Mouse (Mus musculus): Measurements from ENCODE around the gene Commd8. TPM values are rescaled to one million over a fixed set of nuclear protein-coding genes. Genes with fewer than 3 reads are reported as not detected.
"Not testable (repeated sequence)": the region's sequence is repeated elsewhere in the genome, so short reads cannot be mapped to it uniquely, and the experiment has no call there.

Gene Commd8
- polyA plus RNA-seq, 1 experiment from 2014 or later: 109 TPM

GRCm38 (mm10) chr5:72162855-72163254 lies 5.1 kb downstream of the Commd8 start:
- H3K36me3 ChIP-seq (ENCODE audit: insufficient read depth, low read length): peaks cover 19% of the 10 kb centered on the region

GRCm38 (mm10) chr5:72160781-72161485 lies 7.1 kb downstream of the Commd8 start:
- Histone ChIP-seq H3K9me3 (ENCODE audit: low read length) (no peaks in the 10 kb centered on the region), H3K27ac (ENCODE audit: low read length) (no peak overlapping the region), H3K4me3 (ENCODE audit: low read depth, low read length) (no peak overlapping the region), H3K27me3 (replicated peaks; ENCODE audit: insufficient read depth, low read length) (no peaks in the 10 kb centered on the region), H3K36me3 (ENCODE audit: insufficient read depth, low read length) (peaks cover 19% of the 10 kb centered on the region), H3K9ac (replicated peaks; ENCODE audit: low read depth) (no peak overlapping the region), H3K4me1 (ENCODE audit: insufficient read depth, low read depth, low read length) (no peaks in the 10 kb centered on the region), H3K4me2 (replicated peaks; ENCODE audit: low read depth, low read length) (no peak overlapping the region)
- 82% methylated on average over 11 of the region's 11 CpGs for WGBS
- DNase-seq (ENCODE audit: low spot score) (no peak), ATAC-seq (no peak)
- no peak for TF ChIP-seq EP300 (IDR thresholded peaks at IDR 0.05)

More at GRCm38 (mm10) chr5:72162855-72163254, 5.1 kb downstream of the Commd8 start:
- Histone ChIP-seq H3K4me2 (replicated peaks; ENCODE audit: low read depth, low read length) (no peak overlapping the region), H3K4me3 (ENCODE audit: low read depth, low read length) (no peak overlapping the region), H3K9me3 (ENCODE audit: low read length) (no peaks in the 10 kb centered on the region), H3K9ac (replicated peaks; ENCODE audit: low read depth) (no peak overlapping the region), H3K27ac (ENCODE audit: low read length) (no peak overlapping the region), H3K4me1 (ENCODE audit: insufficient read depth, low read depth, low read length) (no peaks in the 10 kb centered on the region; the same call in 1 of the 2 replicates), H3K27me3 (replicated peaks; ENCODE audit: insufficient read depth, low read length) (no peaks in the 10 kb centered on the region)
- no peak for DNase-seq (ENCODE audit: low spot score)
- no peak for TF ChIP-seq CTCF (IDR thresholded peaks at IDR 0.05)
- no peak for TF ChIP-seq EP300 (IDR thresholded peaks at IDR 0.05)
- 84% methylated on average over 5 of the region's 5 CpGs for whole genome bisulfite sequencing
- no peak for ATAC-seq

- TF ChIP-seq EP300 (IDR thresholded peaks at IDR 0.05): peak; percentile 63
- no peak for TF ChIP-seq CTCF (IDR thresholded peaks at IDR 0.05)
- WGBS: 35% methylated on average over 6 of the region's 6 CpGs
- Histone ChIP-seq H3K4me1 (ENCODE audit: insufficient read depth, low read depth, low read length) (no peaks in the 10 kb centered on the region), H3K27ac (ENCODE audit: low read length) (no peak overlapping the region), H3K9ac (replicated peaks; ENCODE audit: low read depth) (no peak overlapping the region), H3K36me3 (ENCODE audit: insufficient read depth, low read length) (peaks cover 19% of the 10 kb centered on the region; the same call in 1 of the 2 replicates), H3K9me3 (ENCODE audit: low read length) (no peaks in the 10 kb centered on the region), H3K4me3 (ENCODE audit: low read depth, low read length) (no peak overlapping the region), H3K27me3 (replicated peaks; ENCODE audit: insufficient read depth, low read length) (no peaks in the 10 kb centered on the region), H3K4me2 (replicated peaks; ENCODE audit: low read depth, low read length) (no peak overlapping the region)
- ATAC-seq: peak; percentile 58
- peak; percentile 21 for DNase-seq (ENCODE audit: low spot score)
These were observed 8.5 kb downstream of the Commd8 start for GRCm38 (mm10) chr5:72159537-72159936.

DNA sequence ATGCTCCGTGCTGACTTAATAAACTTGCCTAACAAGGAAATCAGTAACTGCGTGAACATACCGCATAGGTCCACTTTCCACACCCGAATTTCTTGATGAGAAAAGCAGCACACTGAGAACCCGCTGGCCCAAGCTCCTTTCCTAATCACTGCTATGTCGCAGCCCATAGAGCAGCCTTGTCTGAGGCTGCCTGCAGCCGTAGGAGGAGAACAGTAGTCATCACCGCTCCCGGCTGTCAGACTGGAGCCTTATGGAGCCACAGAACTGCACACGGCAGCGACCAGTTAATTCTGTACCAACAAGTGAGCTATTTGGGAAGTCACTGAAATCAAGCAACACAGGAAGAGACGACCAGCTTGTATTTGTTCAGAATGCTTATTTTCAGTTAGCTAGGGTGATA lies 9.3 kb downstream of the Commd8 start:
- H3K4me2 ChIP-seq (replicated peaks; ENCODE audit: low read depth, low read length): no peak overlapping the region
- no peaks in the 10 kb centered on the region for H3K4me1 ChIP-seq (ENCODE audit: insufficient read depth, low read depth, low read length)
- H3K36me3 ChIP-seq (ENCODE audit: insufficient read depth, low read length): peaks cover 15% of the 10 kb centered on the region; the same call in 1 of the 2 replicates
- H3K27ac ChIP-seq (ENCODE audit: low read length): no peak overlapping the region
- H3K9me3 ChIP-seq (ENCODE audit: low read length): no peaks in the 10 kb centered on the region
- ATAC-seq: no peak
- H3K9ac ChIP-seq (replicated peaks; ENCODE audit: low read depth): no peak overlapping the region
- TF ChIP-seq CTCF (IDR thresholded peaks at IDR 0.05) (no peak), EP300 (IDR thresholded peaks at IDR 0.05) (no peak)
- no peak for DNase-seq (ENCODE audit: low spot score)
- WGBS: 81% methylated on average over 12 of the region's 12 CpGs
- no peak overlapping the region for H3K4me3 ChIP-seq (ENCODE audit: low read depth, low read length)
- H3K27me3 ChIP-seq (replicated peaks; ENCODE audit: insufficient read depth, low read length): no peaks in the 10 kb centered on the region

DNA sequence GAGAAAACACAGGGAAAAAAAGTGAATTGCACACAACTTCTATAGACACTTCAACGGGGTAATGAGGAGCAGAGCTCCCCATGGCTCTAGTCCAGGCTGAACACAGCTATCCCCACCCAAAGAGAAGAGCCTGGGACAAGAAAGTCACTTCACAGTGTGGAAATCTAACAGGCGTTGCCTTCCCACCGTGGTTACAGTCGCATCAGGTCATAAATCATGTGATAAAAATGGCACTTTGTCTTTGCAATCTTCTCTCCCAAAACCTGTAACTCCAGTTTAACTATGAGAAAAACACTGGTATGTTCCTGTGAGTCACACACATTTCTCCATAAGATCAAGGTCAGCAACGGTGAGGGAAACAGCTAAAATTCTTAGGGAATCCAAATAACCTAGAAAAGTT lies 11.4 kb downstream of the Commd8 start:
- WGBS: 80% methylated on average over 5 of the region's 5 CpGs
- Histone ChIP-seq H3K9ac (replicated peaks; ENCODE audit: low read depth) (no peak overlapping the region), H3K27me3 (replicated peaks; ENCODE audit: insufficient read depth, low read length) (no peaks in the 10 kb centered on the region), H3K27ac (ENCODE audit: low read length) (no peak overlapping the region), H3K4me1 (ENCODE audit: insufficient read depth, low read depth, low read length) (no peaks in the 10 kb centered on the region), H3K9me3 (ENCODE audit: low read length) (no peaks in the 10 kb centered on the region), H3K4me3 (ENCODE audit: low read depth, low read length) (no peak overlapping the region), H3K36me3 (ENCODE audit: insufficient read depth, low read length) (peaks cover 15% of the 10 kb centered on the region; the same call in 1 of the 2 replicates), H3K4me2 (replicated peaks; ENCODE audit: low read depth, low read length) (no peak overlapping the region)
- no peak for TF ChIP-seq EP300 (IDR thresholded peaks at IDR 0.05)
- TF ChIP-seq CTCF (IDR thresholded peaks at IDR 0.05): no peak
- ATAC-seq (no peak), DNase-seq (ENCODE audit: low spot score) (no peak)

DNA sequence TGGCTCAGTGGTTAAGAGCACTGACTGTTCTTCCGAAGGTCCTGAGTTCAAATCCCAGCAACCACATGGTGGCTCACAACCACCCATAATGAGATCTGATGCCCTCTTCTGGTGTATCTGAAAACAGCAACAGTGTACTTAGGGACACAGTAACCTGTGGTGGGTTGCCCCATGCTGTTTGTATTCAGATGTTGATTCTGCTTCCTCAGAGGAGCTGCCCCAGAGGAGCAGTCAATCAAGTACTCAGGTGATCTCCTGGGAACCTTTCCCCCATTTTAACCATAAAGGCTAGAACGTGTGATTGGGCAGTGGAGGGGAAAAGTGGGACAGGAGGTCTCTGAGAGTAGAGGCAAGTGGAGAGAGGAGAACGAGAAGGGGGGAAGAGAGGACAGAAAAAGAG lies 12.3 kb downstream of the Commd8 start:
- not testable (repeated sequence) for ATAC-seq
- WGBS: 81% methylated on average over 3 of the region's 3 CpGs
- H3K36me3 ChIP-seq (ENCODE audit: insufficient read depth, low read length): peaks cover 15% of the 10 kb centered on the region; the same call in 1 of the 2 replicates

More for the DNA sequence above, 12.3 kb downstream of the Commd8 start:
- not testable (repeated sequence) for H3K4me3 ChIP-seq (ENCODE audit: low read depth, low read length); H3K27ac ChIP-seq (ENCODE audit: low read length); DNase-seq (ENCODE audit: low spot score); H3K9ac ChIP-seq (replicated peaks; ENCODE audit: low read depth); H3K4me2 ChIP-seq (replicated peaks; ENCODE audit: low read depth, low read length); H3K27me3 ChIP-seq (replicated peaks; ENCODE audit: insufficient read depth, low read length); H3K4me1 ChIP-seq (ENCODE audit: insufficient read depth, low read depth, low read length); H3K9me3 ChIP-seq (ENCODE audit: low read length)
